Mouse (Mus musculus) liver, embryonic 14 days (tissue): Measurements from ENCODE around the gene A030005L19Rik. TPM values are rescaled to one million over a fixed set of nuclear protein-coding genes. Genes with fewer than 3 reads are reported as not detected.

ENCODE experiments used
- polyA plus RNA-seq: library from polyadenylated mRNA; depleted of rRNA; stranded (reverse); fragments of >200 nt; gene quantifications from 2 replicates; pipeline ENCODE4 v1.2.3, GENCODE M21; 2012; rRNA removed

A030005L19Rik gene
- 1.8 and 2.1 TPM in 2 replicates for polyA plus RNA-seq

DNA sequence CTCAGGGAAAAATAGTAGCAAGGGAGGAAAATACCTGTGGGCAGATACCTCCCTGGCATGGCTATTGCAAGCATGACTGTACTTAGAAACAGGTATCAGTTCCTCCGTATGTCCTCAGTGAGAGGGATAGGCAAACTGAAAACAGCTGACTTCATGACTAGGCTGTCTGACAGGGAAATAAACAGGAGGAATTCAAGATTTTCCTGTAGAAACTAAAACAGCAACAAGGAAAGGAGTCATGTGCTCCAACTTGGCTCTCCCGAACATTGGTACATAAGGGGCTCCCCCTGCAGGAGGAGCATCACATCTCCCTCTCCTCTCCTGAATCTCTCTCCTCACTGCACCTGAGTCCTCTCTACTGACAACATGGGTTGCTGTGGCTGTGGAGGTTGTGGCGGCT is at the start of gene A030005L19Rik:
Gene A030005L19Rik, plus strand, starts transcription at position 301 of the 400 bp plus-strand sequence.

DNA sequence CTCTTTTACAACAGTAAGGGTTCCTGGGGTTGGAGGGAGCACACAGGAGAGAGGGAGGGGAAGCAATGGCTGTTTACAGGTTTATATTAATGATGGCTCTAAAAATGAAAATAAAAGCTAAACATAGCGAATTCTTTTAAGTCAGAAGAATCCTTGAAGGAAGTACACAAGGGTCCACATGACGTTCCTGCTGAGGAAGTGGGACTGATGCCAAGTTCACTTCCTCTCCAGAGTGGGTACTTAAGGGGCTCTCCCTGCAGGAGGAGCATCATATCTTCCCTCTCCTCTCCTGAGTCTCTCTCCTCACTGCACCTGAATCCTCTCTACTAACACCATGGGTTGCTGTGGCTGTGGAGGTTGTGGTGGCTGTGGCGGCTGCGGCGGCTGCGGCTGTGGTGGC is 11.5 kb downstream of the A030005L19Rik start, which contains the start of gene A030014E15Rik:
Gene A030014E15Rik, plus strand, starts transcription at position 268 of the 400 bp plus-strand sequence.

DNA sequence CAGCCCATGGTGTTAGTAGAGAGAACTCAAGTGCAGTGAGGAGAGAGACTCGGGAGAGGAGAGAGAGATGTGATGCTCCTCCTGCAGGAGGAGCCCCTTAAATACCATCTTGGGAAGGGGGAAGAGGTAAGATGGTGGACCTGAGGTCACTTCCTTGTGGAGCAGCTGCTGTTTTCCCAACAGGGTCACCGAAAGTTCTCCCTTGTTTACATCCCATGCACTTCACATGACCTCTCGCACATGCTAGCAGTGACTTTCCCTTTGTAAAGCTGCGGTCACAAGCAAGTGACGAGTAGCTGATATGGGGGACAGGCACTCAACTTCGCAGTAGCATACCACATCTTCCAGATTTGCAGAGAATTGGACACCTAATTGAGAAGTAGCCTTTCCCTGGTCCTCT is 18.2 kb downstream of the A030005L19Rik start, which contains the start of gene Gm6217:
Gene Gm6217, minus strand, starts transcription at position 74 of the 400 bp plus-strand sequence.

DNA sequence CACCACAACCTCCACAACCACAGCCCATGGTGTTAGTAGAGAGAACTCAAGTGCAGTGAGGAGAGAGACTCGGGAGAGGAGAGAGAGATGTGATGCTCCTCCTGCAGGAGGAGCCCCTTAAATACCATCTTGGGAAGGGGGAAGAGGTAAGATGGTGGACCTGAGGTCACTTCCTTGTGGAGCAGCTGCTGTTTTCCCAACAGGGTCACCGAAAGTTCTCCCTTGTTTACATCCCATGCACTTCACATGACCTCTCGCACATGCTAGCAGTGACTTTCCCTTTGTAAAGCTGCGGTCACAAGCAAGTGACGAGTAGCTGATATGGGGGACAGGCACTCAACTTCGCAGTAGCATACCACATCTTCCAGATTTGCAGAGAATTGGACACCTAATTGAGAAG is 30.2 kb downstream of the A030005L19Rik start, which contains the start of gene A030003K21Rik:
Gene A030003K21Rik, minus strand, starts transcription at position 94 of the 400 bp plus-strand sequence.

DNA sequence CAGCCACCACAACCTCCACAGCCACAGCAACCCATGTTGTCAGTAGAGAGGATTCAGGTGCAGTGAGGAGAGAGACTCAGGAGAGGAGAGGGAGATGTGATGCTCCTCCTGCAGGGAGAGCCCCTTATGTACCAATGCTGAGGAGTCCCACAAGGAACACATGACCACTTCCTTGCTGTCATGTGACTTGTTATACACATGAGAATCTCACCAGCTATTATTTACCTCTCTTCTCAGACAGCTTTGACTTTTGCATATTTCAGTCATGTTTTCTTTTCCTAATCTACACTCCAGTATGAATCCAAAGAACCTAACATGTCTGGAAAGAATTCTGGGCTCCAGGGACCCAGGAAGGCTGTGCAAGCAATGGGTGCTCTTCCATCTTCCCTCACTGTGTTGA is 42.8 kb downstream of the A030005L19Rik start, which contains the start of gene Gm7544:
Gene Gm7544, minus strand, starts transcription at position 101 of the 400 bp plus-strand sequence.

DNA sequence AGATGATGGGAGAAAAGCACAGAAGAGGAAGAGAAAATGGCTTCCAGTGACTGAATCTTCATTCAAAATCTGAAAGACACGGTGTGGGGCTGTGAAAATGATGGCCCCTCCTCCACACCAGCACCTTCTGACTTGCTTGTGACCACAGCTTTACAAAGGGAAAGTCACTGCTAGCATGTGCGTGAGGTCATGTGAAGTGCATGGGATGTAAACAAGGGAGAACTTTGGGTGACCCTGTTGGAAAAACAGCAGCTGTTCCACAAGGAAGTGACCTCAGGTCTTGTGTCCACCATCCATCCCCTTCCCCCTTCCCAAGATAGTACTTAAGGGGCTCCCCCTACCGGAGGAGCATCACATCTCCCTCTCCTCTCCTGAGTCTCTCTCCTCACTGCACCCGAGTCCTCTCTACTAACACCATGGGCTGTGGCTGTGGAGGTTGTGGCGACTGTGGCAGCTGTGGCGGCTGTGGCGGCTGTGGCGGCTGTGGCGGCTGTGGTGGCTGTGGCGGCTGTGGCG is 46.8 kb downstream of the A030005L19Rik start, which contains the start of gene Gm47955:
Gene Gm47955, plus strand, starts transcription at position 417 of the 516 bp plus-strand sequence.

Other genes starting within 250 kb of the A030005L19Rik start
- 83.3 and 93.7 TPM in 2 replicates for gene Mff, start 188.4 kb upstream of the A030005L19Rik start, polyA plus RNA-seq
- not detected in 2 replicates for gene Tm4sf20, start 144.9 kb upstream of the A030005L19Rik start, polyA plus RNA-seq
- gene Gm47791, start 142.1 kb upstream of the A030005L19Rik start, polyA plus RNA-seq, result not detected in 2 replicates
- 37.8 and 46.2 TPM in 2 replicates for gene Agfg1, start 73.8 kb upstream of the A030005L19Rik start, polyA plus RNA-seq
- 0.09 TPM in 2 replicates for gene A030014E15Rik, start 11.6 kb downstream of the A030005L19Rik start, polyA plus RNA-seq
- gene Gm6217, start 18.1 kb downstream of the A030005L19Rik start, polyA plus RNA-seq, result not detected in 2 replicates
- gene A030003K21Rik, start 30.1 kb downstream of the A030005L19Rik start, polyA plus RNA-seq, result not detected in 2 replicates
- not detected in 2 replicates for gene Gm7544, start 42.7 kb downstream of the A030005L19Rik start, polyA plus RNA-seq
- gene Gm47955, start 47.0 kb downstream of the A030005L19Rik start, polyA plus RNA-seq, result not detected in 2 replicates
- not detected in 2 replicates for gene Gm47959, start 87.2 kb downstream of the A030005L19Rik start, polyA plus RNA-seq
- 0.03 and 0.06 TPM in 2 replicates for gene Slc19a3, start 125.1 kb downstream of the A030005L19Rik start, polyA plus RNA-seq
- not detected in 2 replicates for gene Krtap28-10, start 129.2 kb downstream of the A030005L19Rik start, polyA plus RNA-seq
- not detected in 2 replicates for gene Gm47969, start 131.6 kb downstream of the A030005L19Rik start, polyA plus RNA-seq
- gene A030005K14Rik, start 146.1 kb downstream of the A030005L19Rik start, polyA plus RNA-seq, result not detected in 2 replicates
- gene Krtap28-13, start 147.6 kb downstream of the A030005L19Rik start, polyA plus RNA-seq, result not detected in 2 replicates
- 0.05 and 0.09 TPM in 2 replicates for gene Ccl20, start 203.4 kb downstream of the A030005L19Rik start, polyA plus RNA-seq
- 0.01 TPM in 1 of 2 replicates, not detected in the other for gene Daw1, start 246.4 kb downstream of the A030005L19Rik start, polyA plus RNA-seq